9 mouse cellular contexts compared by ENCODE assay signal in genomic region chr3:145648097-145648931, GRCm38 (mm10). TPM values are rescaled to one million over a fixed set of nuclear protein-coding genes. Genes with fewer than 3 reads are reported as not detected.
DNase-seq lines count a peak whose midpoint lies in the region; ATAC-seq and TF ChIP-seq lines count a peak whose summit lies in the region.
"Had no signal": no experiment of that assay in that cellular context is flagged by ENCODE, and none has a peak within 500 bp of the region (broad histone marks: within the 10 kb centered on the region; RNA-seq: fewer than 3 reads in every experiment).

No protein-coding gene starts in this region.

- WGBS in embryonic facial prominence, embryonic 12.5 days, result 18% methylated on average over 26 of the region's 26 CpGs
- WGBS in hindbrain, embryonic 13.5 days, result 17% methylated on average over 26 of the region's 26 CpGs
- WGBS in lung, embryonic 14.5 days, result 15% methylated on average over 26 of the region's 26 CpGs
- WGBS in stomach, embryonic 14.5 days, result 24% methylated on average over 26 of the region's 26 CpGs

- 0 out of 2 replicates have a peak, but pooled peaks cover 10% of the 10 kb centered on the region for H3K36me3 ChIP-seq in embryonic facial prominence, embryonic 12.5 days
- no peaks in the 10 kb centered on the region for H3K36me3 ChIP-seq in hindbrain, embryonic 13.5 days
- peaks cover 17% of the 10 kb centered on the region for H3K36me3 ChIP-seq in lung, embryonic 14.5 days (ENCODE audit: insufficient read depth)
- H3K36me3 ChIP-seq in stomach, embryonic 14.5 days (ENCODE audit: control insufficient read depth, insufficient read depth, low read length), result no peaks in the 10 kb centered on the region; the same call in 1 of the 2 replicates

- H3K27me3 ChIP-seq in embryonic facial prominence, embryonic 12.5 days, result no peaks in the 10 kb centered on the region
- peaks cover 58% of the 10 kb centered on the region for H3K27me3 ChIP-seq in hindbrain, embryonic 13.5 days
- no peaks in the 10 kb centered on the region for H3K27me3 ChIP-seq in lung, embryonic 14.5 days (ENCODE audit: insufficient read depth, low read length)
- no peaks in the 10 kb centered on the region for H3K27me3 ChIP-seq in stomach, embryonic 14.5 days (ENCODE audit: control insufficient read depth, insufficient read depth, low read length)

- peak overlapping the region; percentile 77; the same call in 1 of the 2 replicates for H3K27ac ChIP-seq in layer of hippocampus, adult 2 months
- peak overlapping the region; percentile 96 for H3K27ac ChIP-seq in embryonic facial prominence, embryonic 12.5 days
- H3K27ac ChIP-seq in hindbrain, embryonic 13.5 days, result peak overlapping the region; percentile 6; the same call in 1 of the 2 replicates
- peak overlapping the region; percentile 95 for H3K27ac ChIP-seq in lung, embryonic 14.5 days (ENCODE audit: low read depth)
- peak overlapping the region; percentile 90; the same call in 1 of the 2 replicates for H3K27ac ChIP-seq in stomach, embryonic 14.5 days (ENCODE audit: low read length)
- H3K27ac ChIP-seq: macrophage had no signal

- peak; percentile 69 for TF ChIP-seq CTCF in layer of hippocampus, adult 2 months (conservative IDR thresholded peaks at IDR 0.05)
- peak; percentile 73 for TF ChIP-seq CTCF in lung, embryonic 14.5 days (IDR thresholded peaks at IDR 0.05; ENCODE audit: low read depth)

- no peaks in the 10 kb centered on the region for H3K9me3 ChIP-seq in embryonic facial prominence, embryonic 12.5 days
- H3K9me3 ChIP-seq in hindbrain, embryonic 13.5 days, result no peaks in the 10 kb centered on the region
- H3K9me3 ChIP-seq in lung, embryonic 14.5 days (ENCODE audit: low read depth, low read length), result no peaks in the 10 kb centered on the region
- H3K9me3 ChIP-seq in stomach, embryonic 14.5 days (ENCODE audit: control insufficient read depth, low read depth, low read length), result no peaks in the 10 kb centered on the region

- peaks cover 35% of the 10 kb centered on the region for H3K4me1 ChIP-seq in embryonic facial prominence, embryonic 12.5 days
- H3K4me1 ChIP-seq in hindbrain, embryonic 13.5 days (replicated peaks), result peaks cover 64% of the 10 kb centered on the region
- peaks cover 22% of the 10 kb centered on the region for H3K4me1 ChIP-seq in lung, embryonic 14.5 days (ENCODE audit: insufficient read depth)
- peaks cover 36% of the 10 kb centered on the region; the same call in 1 of the 2 replicates for H3K4me1 ChIP-seq in stomach, embryonic 14.5 days (ENCODE audit: control insufficient read depth, insufficient read depth, low read length)

- peak overlapping the region; percentile 56 for H3K4me3 ChIP-seq in layer of hippocampus, adult 2 months
- peak overlapping the region; percentile 67 for H3K4me3 ChIP-seq in embryonic facial prominence, embryonic 12.5 days
- peak overlapping the region; percentile 50 for H3K4me3 ChIP-seq in hindbrain, embryonic 13.5 days
- H3K4me3 ChIP-seq in lung, embryonic 14.5 days (ENCODE audit: low read depth, low read length), result peak overlapping the region; percentile 70
- H3K4me3 ChIP-seq in stomach, embryonic 14.5 days (ENCODE audit: low read depth, low read length), result peak overlapping the region; percentile 66

- no peak for DNase-seq in layer of hippocampus, adult 2 months (ENCODE audit: low spot score in 2 of 2)
- DNase-seq in layer of hippocampus, adult 8-10 months (ENCODE audit: low spot score in 2 of 2), result no peak
- peak; percentile 76 for DNase-seq in lung, embryonic 14.5 days
- DNase-seq in adrenal gland, adult 2 months, result no peak
- DNase-seq in right cerebral cortex, adult 2 months (ENCODE audit: low spot score in 2 of 2), result no peak

- ATAC-seq in embryonic facial prominence, embryonic 12.5 days (ENCODE audit: insufficient number of reproducible peaks, insufficient read depth, low FRiP score, low TSS enrichment), result no peak
- ATAC-seq in hindbrain, embryonic 13.5 days (ENCODE audit: low FRiP score), result no peak
- no peak for ATAC-seq in lung, embryonic 14.5 days (ENCODE audit: insufficient read depth)
- no peak for ATAC-seq in stomach, embryonic 14.5 days (ENCODE audit: insufficient number of reproducible peaks, insufficient read depth, low FRiP score, low read depth)

- peak overlapping the region; percentile 64 for H3K4me2 ChIP-seq in embryonic facial prominence, embryonic 12.5 days (replicated peaks)
- H3K4me2 ChIP-seq in hindbrain, embryonic 13.5 days, result peak overlapping the region; percentile 74
- peak overlapping the region; percentile 88 for H3K4me2 ChIP-seq in lung, embryonic 14.5 days
- H3K4me2 ChIP-seq in stomach, embryonic 14.5 days (replicated peaks; ENCODE audit: low read depth, low read length), result peak overlapping the region; percentile 80

- H3K9ac ChIP-seq in embryonic facial prominence, embryonic 12.5 days, result peak overlapping the region; percentile 84
- peak overlapping the region; percentile 71; the same call in 1 of the 2 replicates for H3K9ac ChIP-seq in hindbrain, embryonic 13.5 days
- peak overlapping the region; percentile 89 for H3K9ac ChIP-seq in lung, embryonic 14.5 days
- H3K9ac ChIP-seq in stomach, embryonic 14.5 days (replicated peaks; ENCODE audit: low read depth, low read length), result peak overlapping the region; percentile 86; the same call in 1 of the 2 replicates

RNA-seq across cellular contexts. Expression of gene Ccn1, which starts 1.5 kb away (rescaled TPM):
- total RNA-seq in layer of hippocampus, adult 2 months (2021), result 1 to 10 TPM; 3.6 to 4.0 TPM
- total RNA-seq in layer of hippocampus, adult 8-10 months (2022), result 10 to 100 TPM in 1 of 4 experiments, 1 to 10 TPM in 3; 2.2 to 11.9 (median 5.3) TPM
- 56.8 and 63.7 TPM in 2 replicates for polyA plus RNA-seq in embryonic facial prominence, embryonic 12.5 days (2016; fragmentation: Nextera tagmentation; extraction: Ambion mirVana)
- polyA plus RNA-seq in hindbrain, embryonic 13.5 days (2015; fragmentation: Nextera tagmentation; extraction: Ambion mirVana), result 10.1 and 11.2 TPM in 2 replicates
- 33.2 and 41.6 TPM in 2 replicates for polyA plus RNA-seq in lung, embryonic 14.5 days (2014; fragmentation: Nextera tagmentation; extraction: Ambion mirVana)
- 20.9 and 25.8 TPM in 2 replicates for polyA plus RNA-seq in stomach, embryonic 14.5 days (2014; fragmentation: Nextera tagmentation; extraction: Ambion mirVana)
- total RNA-seq in adrenal gland, adult 2 months (2021), result 10 to 100 TPM; 13.5 to 24.3 TPM
- polyA plus RNA-seq in adrenal gland, adult 2 months (2012; rRNA removed), result 12.4 and 14.7 TPM in 2 replicates

Comparison
In these comparisons a context has a peak if more than half of its experiments do, and no peak if none do; other contexts are left out.
1. H3K27ac ChIP-seq: peak in every context shown above with its lines; median percentile 96 in embryonic facial prominence, embryonic 12.5 days; 95 in lung, embryonic 14.5 days; 90 in stomach, embryonic 14.5 days; 77 in layer of hippocampus, adult 2 months; 6 in hindbrain, embryonic 13.5 days.